Mouse (Mus musculus): Measurements from ENCODE around the gene Fam155a.
A peak's percentile ranks its signal among the peaks of the same experiment; 100 is the strongest.

The Fam155a gene

GRCm38 (mm10) chr8:9288015-9288729 lies 482.8 kb downstream of the Fam155a start:
- no peak for DNase-seq (ENCODE audit: low read depth, low spot score)

- no peak for DNase-seq (ENCODE audit: low read depth, low spot score)
Observed at GRCm38 (mm10) chr8:9274117-9274516, 496.8 kb downstream of the Fam155a start.

- no peak for DNase-seq (ENCODE audit: low read depth, low spot score)
Observed at GRCm38 (mm10) chr8:9264378-9264777, 506.6 kb downstream of the Fam155a start.

- peak; percentile 10 for DNase-seq (ENCODE audit: low read depth, low spot score)
Observed at GRCm38 (mm10) chr8:9261527-9261926, 509.4 kb downstream of the Fam155a start.

GRCm38 (mm10) chr8:9255316-9255715 lies 515.6 kb downstream of the Fam155a start:
- no peak for DNase-seq (ENCODE audit: low read depth, low spot score)

- no peak for DNase-seq (ENCODE audit: low read depth, low spot score)
Observed at GRCm38 (mm10) chr8:9252991-9253390, 518.0 kb downstream of the Fam155a start.

GRCm38 (mm10) chr8:9248109-9248821 lies 522.7 kb downstream of the Fam155a start:
- no peak for DNase-seq (ENCODE audit: low read depth, low spot score)

GRCm38 (mm10) chr8:9245994-9246393 lies 525.0 kb downstream of the Fam155a start:
- DNase-seq (ENCODE audit: low read depth, low spot score): no peak

GRCm38 (mm10) chr8:9240996-9241395 lies 530.0 kb downstream of the Fam155a start:
- no peak for DNase-seq (ENCODE audit: low read depth, low spot score)

GRCm38 (mm10) chr8:9239741-9240140 lies 531.2 kb downstream of the Fam155a start:
- no peak for DNase-seq (ENCODE audit: low read depth, low spot score)

GRCm38 (mm10) chr8:9238974-9239373 lies 532.0 kb downstream of the Fam155a start:
- DNase-seq (ENCODE audit: low read depth, low spot score): no peak

GRCm38 (mm10) chr8:9233326-9233919 lies 537.5 kb downstream of the Fam155a start:
- DNase-seq (ENCODE audit: low read depth, low spot score): peak; percentile 84

- DNase-seq (ENCODE audit: low read depth, low spot score): peak; percentile 70
Observed at GRCm38 (mm10) chr8:9227779-9228464, 543.0 kb downstream of the Fam155a start.

- no peak for DNase-seq (ENCODE audit: low read depth, low spot score)
Observed at GRCm38 (mm10) chr8:9226767-9227166, 544.2 kb downstream of the Fam155a start.

GRCm38 (mm10) chr8:9211751-9212150 lies 559.2 kb downstream of the Fam155a start:
- DNase-seq (ENCODE audit: low read depth, low spot score): peak; percentile 56

- no peak for DNase-seq (ENCODE audit: low read depth, low spot score)
Observed at GRCm38 (mm10) chr8:9207505-9208051, 563.4 kb downstream of the Fam155a start.

- DNase-seq (ENCODE audit: low read depth, low spot score): no peak
Observed at GRCm38 (mm10) chr8:9204345-9205067, 566.5 kb downstream of the Fam155a start.

- no peak for DNase-seq (ENCODE audit: low read depth, low spot score)
Observed at GRCm38 (mm10) chr8:9200099-9200498, 570.9 kb downstream of the Fam155a start.

GRCm38 (mm10) chr8:9191682-9192081 lies 579.3 kb downstream of the Fam155a start:
- no peak for DNase-seq (ENCODE audit: low read depth, low spot score)

GRCm38 (mm10) chr8:9188616-9189015 lies 582.3 kb downstream of the Fam155a start:
- no peak for DNase-seq (ENCODE audit: low read depth, low spot score)

GRCm38 (mm10) chr8:9185200-9185599 lies 585.8 kb downstream of the Fam155a start:
- DNase-seq (ENCODE audit: low read depth, low spot score): no peak
